Mouse (Mus musculus) testis, adult 2 months (tissue): ENCODE results near the gene Gm45140.

ENCODE experiments used
- CTCF ChIP-seq: fragments of 200-500 bp; IDR thresholded peaks from 2 replicates; pipeline ENCODE4 v1.5.1; 2012; ENCODE audit warnings: low read depth, mild to moderate bottlenecking, inconsistent platforms, low read length, moderate library complexity; ENCODE audit not compliant: control insufficient read depth, insufficient read depth, insufficient replicate concordance
- POLR2A ChIP-seq: fragments of 200-500 bp; IDR thresholded peaks from 2 replicates; pipeline ENCODE4 v1.6.1; 2012; ENCODE audit warnings: low read depth, mild to moderate bottlenecking, inconsistent platforms, low read length, moderate library complexity; ENCODE audit not compliant: control insufficient read depth

- no peak for TF ChIP-seq CTCF
- no peak for TF ChIP-seq POLR2A
Observed at GRCm38 (mm10) chr6:87841635-87842034, 6.0 kb upstream of the Gm45140 start.
